Mouse (Mus musculus) MEL (cell line): ENCODE data around the gene Dapl1. TPM values are rescaled to one million over a fixed set of nuclear protein-coding genes. Genes with fewer than 3 reads are reported as not detected.

Experiments
- DNase-seq: peaks from one replicate; pipeline ENCODE4 v3.0.0; 2011; ENCODE audit warnings: low read depth, low spot score
- H3K27ac ChIP-seq: 2 replicates; pipeline ENCODE4 v1.5.1; 2012; ENCODE audit warnings: low read depth, mild to moderate bottlenecking, control low read depth, low read length, moderate library complexity; ENCODE audit not compliant: control insufficient read depth
- H3K27me3 ChIP-seq, 2 experiments: fragments of 150-350 bp in 1 of 2; sonication (generic) in 1 of 2; 2 replicates each; pipeline ENCODE4 v1.6.1; 2012; ENCODE audit warnings: low read length in 2 of 2, mild to moderate bottlenecking in 2 of 2, improper control_type of control experiment in 1 of 2, moderate library complexity in 1 of 2; ENCODE audit not compliant: insufficient read depth in 2 of 2, control insufficient read depth in 1 of 2
- H3K36me3 ChIP-seq, 2 experiments: 2 replicates each; pipeline ENCODE4 v1.6.1; 2012 to 2014; ENCODE audit warnings: low read length in 2 of 2, improper control_type of control experiment in 1 of 2, inconsistent platforms in 1 of 2, mild to moderate bottlenecking in 1 of 2; ENCODE audit not compliant: insufficient read depth in 2 of 2, control insufficient read depth in 1 of 2
- H3K4me1 ChIP-seq, 2 experiments: fragments of 150-350 bp in 1 of 2; sonication (generic) in 1 of 2; 2 replicates each; pipeline ENCODE4 v1.6.1; 2012; ENCODE audit warnings: low read length in 2 of 2, improper control_type of control experiment in 1 of 2, mild to moderate bottlenecking in 1 of 2; ENCODE audit not compliant: insufficient read depth in 2 of 2, control insufficient read depth in 1 of 2
- H3K4me3 ChIP-seq, 2 experiments: fragments of 150-350 bp in 1 of 2; sonication (generic) in 1 of 2; 2 replicates each; pipeline ENCODE4 v1.5.1; 2012; ENCODE audit warnings: low read depth in 2 of 2, low read length in 2 of 2, mild to moderate bottlenecking in 2 of 2, moderate library complexity in 2 of 2, control low read depth in 1 of 2, improper control_type of control experiment in 1 of 2; ENCODE audit not compliant: control insufficient read depth in 1 of 2, insufficient read depth in 1 of 2
- H3K79me2 ChIP-seq: 2 replicates; pipeline ENCODE4 v1.6.1; 2012; ENCODE audit warnings: mild to moderate bottlenecking, low read length, moderate library complexity; ENCODE audit not compliant: control insufficient read depth, poor library complexity, insufficient read depth
- H3K9ac ChIP-seq: 2 replicates; pipeline ENCODE4 v1.6.1; 2012; ENCODE audit warnings: low read depth, mild to moderate bottlenecking, control low read depth, low read length, moderate library complexity; ENCODE audit not compliant: control insufficient read depth, poor library complexity, severe bottlenecking
- H3K9me3 ChIP-seq: fragments of 150-350 bp; sonication (generic); replicated peaks from 2 replicates; pipeline ENCODE4 v1.6.1; 2012; ENCODE audit warnings: mild to moderate bottlenecking, low read length, improper control_type of control experiment, moderate library complexity; ENCODE audit not compliant: insufficient read depth
- BHLHE40 ChIP-seq: IDR thresholded peaks from 2 replicates; pipeline ENCODE4 v1.6.1; 2012; ENCODE audit warnings: low read depth, mild to moderate bottlenecking, inconsistent platforms, low read length, improper control_type of control experiment, borderline replicate concordance
- CTCF ChIP-seq, 3 experiments: IDR thresholded peaks in 2 of 3; conservative IDR thresholded peaks in 1 of 3; 2 replicates each; pipeline ENCODE4 v1.5.1; 2011 to 2012; ENCODE audit warnings: low read length in 3 of 3, low read depth in 2 of 3, mild to moderate bottlenecking in 2 of 3, improper control_type of control experiment in 1 of 3, inconsistent platforms in 1 of 3, mixed read lengths in 1 of 3, moderate library complexity in 1 of 3; ENCODE audit not compliant: control insufficient read depth in 1 of 3, insufficient read depth in 1 of 3, poor library complexity in 1 of 3, severe bottlenecking in 1 of 3
- ELF1 ChIP-seq: IDR thresholded peaks from 2 replicates; pipeline ENCODE4 v1.6.1; 2014; ENCODE audit warnings: low read depth, mild to moderate bottlenecking, inconsistent platforms, low read length, improper control_type of control experiment, moderate library complexity
- ETS1 ChIP-seq: IDR thresholded peaks from 2 replicates; pipeline ENCODE4 v1.6.1; 2012; ENCODE audit warnings: low read depth, mild to moderate bottlenecking, inconsistent platforms, low read length, improper control_type of control experiment, moderate library complexity
- GABPA ChIP-seq: IDR thresholded peaks from 2 replicates; pipeline ENCODE4 v1.6.1; 2012; ENCODE audit warnings: low read depth, mild to moderate bottlenecking, inconsistent platforms, low read length, improper control_type of control experiment, moderate library complexity
- HCFC1 ChIP-seq: IDR thresholded peaks from 2 replicates; pipeline ENCODE4 v1.6.1; 2012; ENCODE audit warnings: low read depth, mild to moderate bottlenecking, inconsistent platforms, low read length, improper control_type of control experiment, moderate library complexity
- JUND ChIP-seq: IDR thresholded peaks from 2 replicates; pipeline ENCODE4 v1.6.1; 2011; ENCODE audit warnings: low read depth, mild to moderate bottlenecking, improper control_type of control experiment, low read length
- KAT2A ChIP-seq: conservative IDR thresholded peaks from 2 replicates; pipeline ENCODE4 v1.6.1; 2012; ENCODE audit warnings: low read depth, low read length, improper control_type of control experiment, inconsistent platforms
- MAX ChIP-seq: IDR thresholded peaks from 2 replicates; pipeline ENCODE4 v1.6.1; 2011; ENCODE audit warnings: low read length, improper control_type of control experiment
- NRF1 ChIP-seq: IDR thresholded peaks from 2 replicates; pipeline ENCODE4 v1.6.1; 2014; ENCODE audit warnings: low read depth, mild to moderate bottlenecking, inconsistent platforms, low read length, improper control_type of control experiment, moderate library complexity; ENCODE audit not compliant: poor library complexity, insufficient read depth, severe bottlenecking
- POLR2AphosphoS2 ChIP-seq: IDR thresholded peaks from 2 replicates; pipeline ENCODE4 v1.6.1; 2011; ENCODE audit warnings: low read length, improper control_type of control experiment
- POLR2AphosphoS5 ChIP-seq: IDR thresholded peaks from 2 replicates; pipeline ENCODE4 v1.6.1; 2012; ENCODE audit warnings: low read depth, borderline replicate concordance, mild to moderate bottlenecking, inconsistent platforms, low read length, moderate library complexity, mixed read lengths
- RAD21 ChIP-seq: IDR thresholded peaks from 2 replicates; pipeline ENCODE4 v1.6.1; 2011; ENCODE audit warnings: mild to moderate bottlenecking, low read depth, low read length, improper control_type of control experiment
- RCOR1 ChIP-seq: IDR thresholded peaks from 2 replicates; pipeline ENCODE4 v1.6.1; 2012; ENCODE audit warnings: low read depth, mild to moderate bottlenecking, inconsistent platforms, low read length, improper control_type of control experiment
- SIN3A ChIP-seq: IDR thresholded peaks from 2 replicates; pipeline ENCODE4 v1.6.1; 2012; ENCODE audit warnings: low read length, improper control_type of control experiment, inconsistent platforms
- TAL1 ChIP-seq: IDR thresholded peaks from 2 replicates; pipeline ENCODE4 v1.6.1; 2012; ENCODE audit warnings: mild to moderate bottlenecking, inconsistent platforms, low read length, moderate library complexity, mixed read lengths
- TBP ChIP-seq: IDR thresholded peaks from 2 replicates; pipeline ENCODE4 v1.8.0; 2011; ENCODE audit warnings: low read depth, low read length, improper control_type of control experiment
- UBTF ChIP-seq: IDR thresholded peaks from 2 replicates; pipeline ENCODE4 v1.6.1; 2012; ENCODE audit warnings: low read depth, mild to moderate bottlenecking, inconsistent platforms, low read length, improper control_type of control experiment, moderate library complexity, borderline replicate concordance; ENCODE audit not compliant: insufficient read depth
- polyA plus RNA-seq, 2 experiments: library from polyadenylated mRNA; stranded (reverse) in 1 of 2; unstranded in 1 of 2; fragments of >175 nt in 1 of 2; fragments of >200 nt in 1 of 2; gene quantifications; 2 replicates each; pipeline versions ENCODE4 v1.2.1 to v1.2.4; 2012; ENCODE audit warnings: low replicate concordance in 2 of 2, low read depth in 1 of 2; ENCODE audit not compliant: insufficient read length in 2 of 2, insufficient read depth in 1 of 2, missing spikeins in 1 of 2
- total RNA-seq: library from RNA; depleted of rRNA; stranded (reverse); fragments of 300-350 nt; gene quantifications from 2 replicates; pipeline ENCODE4 v1.2.3, GENCODE M21; 2012

Dapl1 gene
- total and polyA plus RNA-seq, 3 experiments, result not detected

DNA sequence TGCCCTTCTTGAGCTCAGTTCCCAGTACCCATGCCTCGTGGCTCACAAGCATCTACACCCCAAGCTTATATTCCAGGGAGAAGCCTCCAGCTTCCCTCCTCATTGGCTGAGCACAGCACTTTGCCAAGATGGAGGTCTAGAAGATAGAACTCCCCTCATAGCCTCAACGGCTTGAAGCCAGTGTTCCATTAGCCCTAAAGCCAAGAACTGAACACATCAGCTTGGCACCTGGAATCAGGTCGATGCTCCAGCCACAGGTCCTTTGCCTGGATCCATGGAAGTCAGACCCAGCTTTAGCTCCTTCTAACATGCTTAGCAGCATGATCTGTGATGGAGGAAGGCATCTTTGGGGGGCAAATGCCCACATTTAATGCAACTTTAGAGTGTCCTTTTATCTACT is 48.5 kb downstream of the Dapl1 start:
- H3K4me1 ChIP-seq, result no peaks in the 10 kb centered on the region
- no peak for TF ChIP-seq UBTF
- TF ChIP-seq RCOR1, result no peak
- TF ChIP-seq GABPA, result no peak
- no peak for TF ChIP-seq TAL1
- no peak overlapping the region for H3K9ac ChIP-seq
- no peaks in the 10 kb centered on the region for H3K27me3 ChIP-seq
- H3K9me3 ChIP-seq, result no peaks in the 10 kb centered on the region
- no peaks in the 10 kb centered on the region for H3K79me2 ChIP-seq
- DNase-seq, result no peak
- no peak overlapping the region for H3K4me3 ChIP-seq
- H3K36me3 ChIP-seq, result no peaks in the 10 kb centered on the region
- no peak overlapping the region for H3K27ac ChIP-seq

DNA sequence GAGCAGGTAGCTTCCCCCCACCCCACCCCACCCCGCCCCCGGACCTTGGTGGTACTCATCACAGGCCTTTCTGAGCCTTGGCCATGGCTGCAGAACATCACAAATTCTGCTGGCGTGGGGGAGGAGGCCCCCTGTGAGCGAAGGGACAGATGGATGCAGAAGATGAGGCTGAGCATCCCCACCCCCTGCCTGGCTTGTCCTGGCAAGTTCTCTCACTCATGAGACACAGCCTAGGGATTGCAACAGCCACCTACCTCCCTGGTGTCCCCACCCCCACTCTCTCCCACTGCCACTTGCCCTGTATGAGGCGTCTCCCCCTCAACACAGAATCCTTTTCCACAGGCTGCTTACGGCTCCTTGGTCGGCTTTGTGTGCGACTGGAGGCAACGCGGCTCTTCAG is 49.1 kb downstream of the Dapl1 start:
- no peaks in the 10 kb centered on the region for H3K36me3 ChIP-seq
- no peaks in the 10 kb centered on the region for H3K79me2 ChIP-seq
- no peaks in the 10 kb centered on the region for H3K27me3 ChIP-seq
- no peaks in the 10 kb centered on the region for H3K9me3 ChIP-seq
- no peak for DNase-seq
- H3K9ac ChIP-seq, result no peak overlapping the region
- no peak overlapping the region for H3K27ac ChIP-seq
- no peaks in the 10 kb centered on the region for H3K4me1 ChIP-seq
- no peak overlapping the region for H3K4me3 ChIP-seq
- TF ChIP-seq ETS1 (no peak), BHLHE40 (no peak), UBTF (no peak), SIN3A (no peak), TBP (no peak), HCFC1 (no peak), ELF1 (no peak), POLR2AphosphoS5 (no peak), MAX (no peak), GABPA (no peak), POLR2AphosphoS2 (no peak), NRF1 (no peak), TAL1 (no peak), CTCF (IDR thresholded peaks at IDR 0.05 in 2 of 3, conservative IDR thresholded peaks at IDR 0.05 in 1 of 3; ENCODE audit: control insufficient read depth in 1 of 3, insufficient read depth in 1 of 3, low read depth in 2 of 3, low read length in 3 of 3, poor library complexity in 1 of 3, severe bottlenecking in 1 of 3) (no peak), KAT2A (no peak), RAD21 (no peak), JUND (no peak)
